Mouse (Mus musculus): ENCODE results near the gene Sec22c. TPM values are rescaled to one million over a fixed set of nuclear protein-coding genes. Genes with fewer than 3 reads are reported as not detected.

Sec22c gene
- total RNA-seq (2021): 10 to 100 TPM; 28.9 to 29.4 TPM
- long read RNA-seq, experiment 1, partial matches to known transcripts: 0 of 1 reads
- long read RNA-seq, experiment 1, other reads (novel, unspliced or antisense): 1 of 1 reads
- long read RNA-seq, experiment 2, partial matches to known transcripts: 2 of 4 reads
- long read RNA-seq, experiment 2, other reads (novel, unspliced or antisense): 2 of 4 reads

GRCm38 (mm10) chr9:121704646-121705625 is at the start of gene Sec22c:
TSS of gene Sec22c (minus strand) at chr9:121705490.
- peak; percentile 80 to 91 for DNase-seq (ENCODE audit: low spot score in 2 of 2)

GRCm38 (mm10) chr9:121754624-121755023 is 49.3 kb upstream of the Sec22c start:
- DNase-seq (ENCODE audit: low spot score in 2 of 2): no peak

GRCm38 (mm10) chr9:121752774-121753173 is 47.5 kb upstream of the Sec22c start:
- peak; percentile 61 to 75 for DNase-seq (ENCODE audit: low spot score in 2 of 2)

- no peak for DNase-seq (ENCODE audit: low spot score in 2 of 2)
These were observed 38.8 kb upstream of the Sec22c start for GRCm38 (mm10) chr9:121744051-121744450.

- DNase-seq (ENCODE audit: low spot score in 2 of 2): no peak
These were observed 35.9 kb upstream of the Sec22c start for GRCm38 (mm10) chr9:121741168-121741567.

- DNase-seq (ENCODE audit: low spot score in 2 of 2): no peak
These were observed 35.2 kb upstream of the Sec22c start for GRCm38 (mm10) chr9:121740490-121740889.

- DNase-seq (ENCODE audit: low spot score in 2 of 2): peak in 1 of 2 experiments; percentile 36
These were observed 14.3 kb upstream of the Sec22c start for GRCm38 (mm10) chr9:121719347-121720331.

- peak; percentile 98 to 99 for DNase-seq (ENCODE audit: low spot score in 2 of 2)
These were observed 13.6 kb upstream of the Sec22c start, which contains the start of gene Nktr for GRCm38 (mm10) chr9:121718792-121719318. TSS of gene Nktr (plus strand) at chr9:121719169.

GRCm38 (mm10) chr9:121718070-121718705 is 12.9 kb upstream of the Sec22c start:
- no peak for DNase-seq (ENCODE audit: low spot score in 2 of 2)

- DNase-seq (ENCODE audit: low spot score in 2 of 2): no peak
These were observed 11.8 kb upstream of the Sec22c start for GRCm38 (mm10) chr9:121717048-121717447.

GRCm38 (mm10) chr9:121710584-121710975 is 5.3 kb upstream of the Sec22c start:
- DNase-seq (ENCODE audit: low spot score in 2 of 2): no peak

- peak; percentile 97 for DNase-seq (ENCODE audit: low spot score in 2 of 2)
These were observed 4.8 kb upstream of the Sec22c start, which contains the start of gene Ss18l2 for GRCm38 (mm10) chr9:121709898-121710583. TSS of gene Ss18l2 (plus strand) at chr9:121710329.

- no peak for DNase-seq (ENCODE audit: low spot score in 2 of 2)
These were observed 3.5 kb upstream of the Sec22c start for GRCm38 (mm10) chr9:121708506-121709486.

- DNase-seq (ENCODE audit: low spot score in 2 of 2): no peak
These were observed 2.5 kb upstream of the Sec22c start for GRCm38 (mm10) chr9:121707801-121708200.

- no peak for DNase-seq (ENCODE audit: low spot score in 2 of 2)
These were observed 862 bp upstream of the Sec22c start for GRCm38 (mm10) chr9:121706029-121706675.

- peak in 1 of 2 experiments; percentile 1 for DNase-seq (ENCODE audit: low spot score in 2 of 2)
These were observed 1.0 kb downstream of the Sec22c start for GRCm38 (mm10) chr9:121704261-121704645.

- DNase-seq (ENCODE audit: low spot score in 2 of 2): peak; percentile 42 to 50
These were observed 7.9 kb downstream of the Sec22c start for GRCm38 (mm10) chr9:121697150-121698049.

All from left cerebral cortex, adult 18-20 months (tissue).